9 mouse cellular contexts compared by ENCODE assay signal in genomic region chr4:123588353-123589301, GRCm38 (mm10).
A peak's percentile ranks its signal among the peaks of the same experiment; 100 is the strongest.
DNase-seq lines count a peak whose midpoint lies in the region; ATAC-seq and TF ChIP-seq lines count a peak whose summit lies in the region.
"Had no signal": no experiment of that assay in that cellular context is flagged by ENCODE, and none has a peak within 500 bp of the region (broad histone marks: within the 10 kb centered on the region; RNA-seq: fewer than 3 reads in every experiment).

No protein-coding gene starts in this region.

- no peak overlapping the region for H3K4me2 ChIP-seq in lung, embryonic 15.5 days
- H3K4me2 ChIP-seq: liver, embryonic 13.5 days had no signal

- WGBS in lung, embryonic 15.5 days = 15% methylated on average over 7 of the region's 7 CpGs

- intact Hi-C loops in heart, postnatal 36 days (cut with DNase I) = loop anchor here (1.0 to 2.0 kb wide), 2 partner anchors 44 to 79 kb away; no protein-coding TSS in a partner anchor

- peaks cover 11% of the 10 kb centered on the region for H3K4me1 ChIP-seq in cortical plate, adult 2 months (ENCODE audit: control insufficient read depth, insufficient read depth, low read length)
- H3K4me1 ChIP-seq in lung, embryonic 15.5 days = peaks cover 54% of the 10 kb centered on the region

- H3K79me2 ChIP-seq in C2C12 (ENCODE audit: control insufficient read depth, insufficient read depth) = peaks cover 4% of the 10 kb centered on the region

- H3K9ac ChIP-seq in lung, embryonic 15.5 days = no peak overlapping the region
- H3K9ac ChIP-seq: liver, embryonic 13.5 days had no signal

- no peaks in the 10 kb centered on the region for H3K79me3 ChIP-seq in C2C12 (ENCODE audit: low read depth)

- no peaks in the 10 kb centered on the region for H3K36me3 ChIP-seq in C2C12 (ENCODE audit: control insufficient read depth, insufficient read depth)
- no peaks in the 10 kb centered on the region for H3K36me3 ChIP-seq in lung, embryonic 15.5 days
- H3K36me3 ChIP-seq: liver, embryonic 13.5 days had no signal

- no peak overlapping the region for H3K4me3 ChIP-seq in C2C12 (ENCODE audit: insufficient read depth, poor library complexity, severe bottlenecking)
- no peak overlapping the region for H3K4me3 ChIP-seq in cortical plate, adult 2 months (ENCODE audit: insufficient read depth, low read length)
- H3K4me3 ChIP-seq in lung, embryonic 15.5 days = no peak overlapping the region
- H3K4me3 ChIP-seq: liver, embryonic 13.5 days had no signal

- H3K9me3 ChIP-seq in lung, embryonic 15.5 days = no peaks in the 10 kb centered on the region
- H3K9me3 ChIP-seq: liver, embryonic 13.5 days had no signal

- H3K27me3 ChIP-seq in C2C12 (ENCODE audit: control insufficient read depth, insufficient read depth, insufficient read length) = no peaks in the 10 kb centered on the region
- H3K27me3 ChIP-seq in lung, embryonic 15.5 days = no peaks in the 10 kb centered on the region
- H3K27me3 ChIP-seq: liver, embryonic 13.5 days had no signal

- H3ac ChIP-seq in C2C12 (ENCODE audit: control insufficient read depth, insufficient read length, low read depth) = no peak overlapping the region

- ATAC-seq in lung, embryonic 15.5 days (ENCODE audit: borderline replicate concordance, extremely low read depth, low FRiP score, low TSS enrichment) = peak; percentile 70

- TF ChIP-seq CTCF in C2C12 (IDR thresholded peaks at IDR 0.05; ENCODE audit: control insufficient read depth, insufficient read depth, insufficient read length) = peak; percentile 31
- peak; percentile 25; the same call in 1 of the 2 replicates for TF ChIP-seq CTCF in cortical plate, adult 2 months (IDR thresholded peaks at IDR 0.05; ENCODE audit: extremely low read depth, insufficient read depth, low read length)

- DNase-seq in adrenal gland, adult (ENCODE audit: inconsistent age in 2 of 2, low spot score in 1 of 2) = peak; percentile 57 to 83
- no peak for DNase-seq in adrenal gland, adult 18-20 months (ENCODE audit: low spot score in 2 of 2)
- peak; percentile 24 to 27 for DNase-seq in heart, postnatal 36 days
- DNase-seq in spleen, adult 12 weeks (ENCODE audit: low spot score) = no peak
- DNase-seq in left cerebral cortex, adult 8-10 months (ENCODE audit: low spot score in 2 of 2) = no peak
- DNase-seq: liver, embryonic 13.5 days had no signal

- peak overlapping the region; percentile 18; the same call in 1 of the 2 replicates for H3K27ac ChIP-seq in cortical plate, adult 2 months (ENCODE audit: insufficient read depth, low read length)
- peak overlapping the region; percentile 59 for H3K27ac ChIP-seq in lung, embryonic 15.5 days
- H3K27ac ChIP-seq: liver, embryonic 13.5 days had no signal

- no peak for TF ChIP-seq POLR2A in cortical plate, adult 2 months (IDR thresholded peaks at IDR 0.05; ENCODE audit: extremely low read depth, insufficient read depth, low read length)

TF ChIP-seq in C2C12, 6 proteins besides CTCF, POLR2A, EP300 and RAD21:
- peak; percentile 41 for TF ChIP-seq FOSL1 (IDR thresholded peaks at IDR 0.05; ENCODE audit: insufficient read depth, low read length, poor library complexity, severe bottlenecking)
- TF ChIP-seq MYOG (IDR thresholded peaks at IDR 0.05; ENCODE audit: control insufficient read depth, extremely low read depth, insufficient read length) = no peak
- peak; percentile 94 for TF ChIP-seq MYOD1 (IDR thresholded peaks at IDR 0.05; ENCODE audit: control insufficient read depth, insufficient read length, low read depth)
- peak; percentile 54 for TF ChIP-seq MAX (IDR thresholded peaks at IDR 0.05)
- no peak for TF ChIP-seq CEBPB (IDR thresholded peaks at IDR 0.05; ENCODE audit: low read depth)
- no peak for TF ChIP-seq USF1 (IDR thresholded peaks at IDR 0.05; ENCODE audit: low read depth)
TF ChIP-seq in C2C12: peak in this region for 3.

Comparison
In these comparisons a context has a peak if more than half of its experiments do, and no peak if none do; other contexts are left out.
1. DNase-seq: peak in adrenal gland, adult (2 of 2) and heart, postnatal 36 days (2 of 2); none in adrenal gland, adult 18-20 months (0 of 2), spleen, adult 12 weeks (single experiment) and left cerebral cortex, adult 8-10 months (0 of 2).